Mouse (Mus musculus) neural tube, embryonic 14.5 days (tissue): ENCODE measurements around the gene Nrg3. TPM values are rescaled to one million over a fixed set of nuclear protein-coding genes. Genes with fewer than 3 reads are reported as not detected.
A peak's percentile ranks its signal among the peaks of the same experiment; 100 is the strongest.

Experiments
- ATAC-seq: fragments of 200-750 bp; cut with Nextera tagmentation; 2 replicates; pipeline ENCODE4 v1.8.0; 2017; ENCODE audit warnings: low read depth, mild to moderate bottlenecking, moderate TSS enrichment, moderate library complexity
- H3K27ac ChIP-seq: fragments of 300-500 bp; sonication (generic); 2 replicates; pipeline ENCODE4 v1.5.1; 2014; ENCODE audit warnings: low read depth, mild to moderate bottlenecking, control low read depth, low read length, moderate library complexity, mixed read lengths
- H3K27me3 ChIP-seq: fragments of 300-500 bp; sonication (generic); 2 replicates; pipeline ENCODE4 v1.6.1; 2014; ENCODE audit warnings: low read length; ENCODE audit not compliant: control insufficient read depth, insufficient read depth
- H3K36me3 ChIP-seq: fragments of 300-500 bp; sonication (generic); 2 replicates; pipeline ENCODE4 v1.6.1; 2014; ENCODE audit warnings: low read length, mixed read lengths; ENCODE audit not compliant: control insufficient read depth, insufficient read depth
- H3K4me1 ChIP-seq: fragments of 300-500 bp; sonication (generic); 2 replicates; pipeline ENCODE4 v1.6.1; 2014; ENCODE audit warnings: low read length; ENCODE audit not compliant: control insufficient read depth, insufficient read depth
- H3K4me2 ChIP-seq: fragments of 300-500 bp; sonication (generic); 2 replicates; pipeline ENCODE4 v1.6.1; 2014; ENCODE audit warnings: mild to moderate bottlenecking, low read depth, low read length, control low read depth
- H3K4me3 ChIP-seq: fragments of 300-500 bp; sonication (generic); 2 replicates; pipeline ENCODE4 v1.5.1; 2014; ENCODE audit warnings: low read depth, low read length, control low read depth, mixed read lengths
- H3K9ac ChIP-seq: fragments of 300-500 bp; sonication (generic); replicated peaks from 2 replicates; pipeline ENCODE4 v1.6.1; 2014; ENCODE audit warnings: low read depth, mild to moderate bottlenecking, control low read depth, low read length, mixed read lengths
- H3K9me3 ChIP-seq: fragments of 300-500 bp; sonication (generic); 2 replicates; pipeline ENCODE4 v1.6.1; 2016; ENCODE audit warnings: low read length; ENCODE audit not compliant: control insufficient read depth
- WGBS: fragments of 180-500 bp; shearing (Covaris S2); extraction: QIAGEN DNeasy Blood & Tissue Kit; methylation state at CpG from one replicate; pipeline ENCODE4 v1.1.7; 2014; 5-methylcytosine and 5-hydroxymethylcytosine counted together
- polyA plus RNA-seq: library from polyadenylated mRNA; unstranded; fragments of >200 nt; fragmentation: Nextera tagmentation; extraction: Ambion mirVana; gene quantifications from 2 replicates; pipeline ENCODE4 v1.2.1, GENCODE M21; 2014

Gene Nrg3
- polyA plus RNA-seq, 1 experiment from 2014 or later = 20.8 TPM

DNA sequence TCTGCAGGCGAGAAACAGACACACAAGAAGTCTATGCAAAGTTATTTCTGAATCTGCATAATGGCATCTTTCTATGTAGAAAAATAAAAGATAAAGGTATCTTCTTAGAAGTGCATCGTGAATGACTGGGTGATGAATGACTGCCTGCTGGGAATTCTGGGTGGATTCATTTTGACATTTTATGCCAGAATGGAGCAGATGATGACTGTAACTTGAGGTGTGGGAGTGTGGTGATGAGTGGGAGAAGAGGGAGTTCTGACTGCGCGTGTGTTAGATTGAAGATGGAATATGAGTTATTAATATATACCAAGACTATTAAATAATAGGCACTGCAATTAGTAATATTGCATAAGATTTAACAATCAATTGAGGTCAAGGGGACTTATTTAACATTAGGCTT, 208.5 kb downstream of the Nrg3 start:
- no peak overlapping the region for H3K9ac ChIP-seq
- no peaks in the 10 kb centered on the region for H3K36me3 ChIP-seq
- 93% methylated on average over 4 of the region's 4 CpGs for WGBS
- H3K4me2 ChIP-seq = no peak overlapping the region
- no peak overlapping the region for H3K27ac ChIP-seq
- no peak for ATAC-seq
- H3K4me3 ChIP-seq = no peak overlapping the region
- no peaks in the 10 kb centered on the region for H3K27me3 ChIP-seq
- no peaks in the 10 kb centered on the region for H3K9me3 ChIP-seq
- H3K4me1 ChIP-seq = no peaks in the 10 kb centered on the region

DNA sequence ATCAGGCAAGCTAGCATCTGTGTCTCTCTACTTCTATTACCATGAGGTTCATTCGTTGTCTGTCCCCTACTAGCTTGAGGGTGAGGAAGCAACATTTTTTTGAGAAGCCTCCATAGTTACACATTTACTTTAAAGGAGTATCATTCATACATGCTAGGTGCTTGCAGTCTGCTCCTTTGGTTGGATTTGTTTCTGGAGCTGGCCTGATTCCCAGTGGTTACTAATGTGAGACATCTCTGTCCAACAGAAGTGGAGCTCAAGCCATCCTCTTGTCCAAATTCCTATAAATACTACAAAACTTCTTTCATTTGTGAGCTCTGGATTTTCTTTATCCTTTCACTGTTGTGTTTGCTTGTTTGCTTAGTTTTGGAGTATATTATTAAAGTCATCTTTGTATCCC, 211.9 kb downstream of the Nrg3 start:
- Histone ChIP-seq H3K9ac (no peak overlapping the region), H3K27me3 (no peaks in the 10 kb centered on the region), H3K27ac (no peak overlapping the region), H3K36me3 (no peaks in the 10 kb centered on the region), H3K4me3 (no peak overlapping the region), H3K4me1 (no peaks in the 10 kb centered on the region), H3K4me2 (no peak overlapping the region), H3K9me3 (no peaks in the 10 kb centered on the region)
- no peak for ATAC-seq
- 92% methylated on average over 1 of the region's 1 CpGs for WGBS

DNA sequence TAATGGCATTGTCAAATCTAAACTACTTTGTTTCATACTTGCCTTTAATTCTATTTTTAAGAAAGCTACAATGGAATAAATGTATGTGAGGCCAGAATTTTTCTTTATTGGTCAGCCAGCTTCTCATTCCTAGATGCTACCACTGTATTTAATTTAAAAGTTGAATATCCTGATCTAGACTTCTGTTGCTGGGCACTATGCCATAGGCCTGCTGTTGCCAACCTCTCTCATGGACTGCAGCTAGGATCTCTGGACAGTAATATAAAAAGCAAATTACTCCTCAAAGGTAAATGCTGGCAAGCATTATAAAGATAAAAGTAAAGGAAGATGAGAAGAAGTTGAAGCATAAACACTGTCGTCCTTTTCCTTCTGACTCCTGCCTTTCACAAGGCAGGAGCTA, 217.5 kb downstream of the Nrg3 start:
- no peak overlapping the region for H3K9ac ChIP-seq
- WGBS = 74% methylated on average over 1 of the region's 1 CpGs

DNA sequence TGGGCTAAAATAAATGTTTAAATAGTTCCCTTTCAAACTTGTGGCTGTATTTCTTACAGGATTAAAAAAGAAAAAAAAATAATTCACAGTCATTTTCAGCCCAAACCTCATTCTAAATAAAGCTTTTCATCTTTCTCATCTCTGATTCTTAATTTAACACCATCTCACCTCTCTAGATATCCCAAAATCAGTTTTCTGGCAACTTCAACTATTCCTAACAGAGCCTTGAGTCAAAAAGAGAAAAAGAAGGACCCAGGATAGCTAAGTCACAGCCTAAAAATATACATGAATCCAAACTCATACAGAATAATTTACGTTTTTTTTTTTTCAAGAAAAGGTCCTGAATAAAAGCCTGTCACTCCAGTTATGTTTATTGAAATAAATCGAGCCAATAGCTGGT, 232.6 kb downstream of the Nrg3 start:
- WGBS = 69% methylated on average over 2 of the region's 2 CpGs
- H3K9ac ChIP-seq = no peak overlapping the region
- no peak for ATAC-seq
- H3K27me3 ChIP-seq = no peaks in the 10 kb centered on the region
- no peaks in the 10 kb centered on the region for H3K9me3 ChIP-seq
- H3K36me3 ChIP-seq = no peaks in the 10 kb centered on the region
- no peak overlapping the region for H3K27ac ChIP-seq
- H3K4me1 ChIP-seq = no peaks in the 10 kb centered on the region
- H3K4me2 ChIP-seq = no peak overlapping the region
- no peak overlapping the region for H3K4me3 ChIP-seq

More for the DNA sequence above, 217.5 kb downstream of the Nrg3 start:
- ATAC-seq = no peak
- Histone ChIP-seq H3K27me3 (no peaks in the 10 kb centered on the region), H3K4me3 (no peak overlapping the region), H3K9me3 (no peaks in the 10 kb centered on the region), H3K4me1 (no peaks in the 10 kb centered on the region), H3K4me2 (no peak overlapping the region), H3K27ac (no peak overlapping the region), H3K36me3 (no peaks in the 10 kb centered on the region)

DNA sequence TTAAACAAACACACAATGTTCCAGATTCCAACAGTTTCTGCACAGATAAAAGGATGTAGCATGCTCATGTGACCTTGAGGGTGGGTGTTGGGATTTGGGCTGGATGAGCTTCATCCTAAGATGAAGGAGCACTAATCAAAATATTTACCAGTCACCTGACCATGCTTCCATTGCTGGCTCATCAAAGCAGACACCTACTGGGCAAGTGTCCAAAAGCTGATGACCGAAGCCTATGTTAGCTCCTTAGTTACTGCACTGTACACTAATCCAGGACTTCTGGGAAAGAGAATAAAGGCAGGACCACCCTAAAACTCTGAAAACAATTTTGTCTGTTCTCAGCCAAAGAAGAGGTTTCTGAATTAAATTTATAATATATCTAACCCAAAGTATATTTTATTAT, 261.4 kb downstream of the Nrg3 start:
- H3K9ac ChIP-seq = no peak overlapping the region
- no peaks in the 10 kb centered on the region for H3K36me3 ChIP-seq
- no peak for ATAC-seq
- no peak overlapping the region for H3K4me3 ChIP-seq
- 73% methylated on average over 1 of the region's 1 CpGs for WGBS
- no peaks in the 10 kb centered on the region for H3K9me3 ChIP-seq
- H3K4me1 ChIP-seq = no peaks in the 10 kb centered on the region
- H3K27ac ChIP-seq = no peak overlapping the region
- no peak overlapping the region for H3K4me2 ChIP-seq
- H3K27me3 ChIP-seq = no peaks in the 10 kb centered on the region

DNA sequence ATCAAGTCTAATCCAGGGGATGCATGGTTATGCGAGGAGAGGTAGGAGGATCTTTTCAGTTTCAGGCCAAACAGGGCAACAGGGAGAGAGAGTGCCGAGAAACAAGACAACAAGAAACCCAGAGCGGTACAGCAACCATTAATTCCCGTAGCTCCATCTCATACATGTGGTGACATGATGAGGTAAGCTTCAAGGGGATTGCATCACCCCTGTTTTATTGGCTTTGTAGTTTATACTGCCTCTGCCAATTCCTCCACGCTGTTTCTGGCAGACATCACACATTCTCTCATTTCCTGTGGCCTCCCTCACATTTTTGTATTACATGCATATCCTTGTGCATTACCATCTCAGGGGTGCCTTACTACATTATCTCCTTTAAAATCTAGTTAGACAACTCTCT, 280.9 kb downstream of the Nrg3 start:
- H3K4me2 ChIP-seq = no peak overlapping the region
- H3K9ac ChIP-seq = no peak overlapping the region
- no peak overlapping the region for H3K4me3 ChIP-seq
- H3K36me3 ChIP-seq = no peaks in the 10 kb centered on the region
- 86% methylated on average over 5 of the region's 5 CpGs for whole genome bisulfite sequencing
- no peaks in the 10 kb centered on the region for H3K27me3 ChIP-seq
- H3K9me3 ChIP-seq = no peaks in the 10 kb centered on the region
- no peak for ATAC-seq
- no peaks in the 10 kb centered on the region for H3K4me1 ChIP-seq
- H3K27ac ChIP-seq = no peak overlapping the region

DNA sequence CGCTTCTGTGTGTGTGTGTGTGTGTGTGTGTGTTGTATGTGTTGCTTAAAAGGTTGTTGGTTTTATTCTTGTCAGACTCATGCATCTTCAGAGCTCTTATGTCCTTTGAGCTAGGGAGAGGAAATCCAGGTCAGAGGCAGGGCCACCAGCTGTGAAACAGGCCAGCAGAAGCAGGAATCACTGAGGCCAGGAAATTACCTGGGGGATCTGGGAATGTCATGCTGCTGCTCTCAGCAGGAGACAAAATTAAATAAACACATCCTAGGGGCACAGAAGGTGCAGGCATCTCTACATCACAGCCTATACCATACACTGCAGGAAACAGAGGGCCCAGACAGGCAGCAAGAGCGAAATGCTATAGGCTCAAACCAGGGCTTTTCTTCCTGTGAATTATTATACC, 299.2 kb downstream of the Nrg3 start:
- Histone ChIP-seq H3K9me3 (no peaks in the 10 kb centered on the region), H3K9ac (no peak overlapping the region), H3K36me3 (no peaks in the 10 kb centered on the region), H3K27ac (peak overlapping the region; percentile 22; the same call in 1 of the 2 replicates), H3K4me2 (no peak overlapping the region), H3K27me3 (no peaks in the 10 kb centered on the region), H3K4me1 (0 out of 2 replicates have a peak, but pooled peaks cover 3% of the 10 kb centered on the region), H3K4me3 (no peak overlapping the region)
- ATAC-seq = peak; percentile 58; the same call in 1 of the 2 replicates
- 63% methylated on average over 2 of the region's 2 CpGs for WGBS

DNA sequence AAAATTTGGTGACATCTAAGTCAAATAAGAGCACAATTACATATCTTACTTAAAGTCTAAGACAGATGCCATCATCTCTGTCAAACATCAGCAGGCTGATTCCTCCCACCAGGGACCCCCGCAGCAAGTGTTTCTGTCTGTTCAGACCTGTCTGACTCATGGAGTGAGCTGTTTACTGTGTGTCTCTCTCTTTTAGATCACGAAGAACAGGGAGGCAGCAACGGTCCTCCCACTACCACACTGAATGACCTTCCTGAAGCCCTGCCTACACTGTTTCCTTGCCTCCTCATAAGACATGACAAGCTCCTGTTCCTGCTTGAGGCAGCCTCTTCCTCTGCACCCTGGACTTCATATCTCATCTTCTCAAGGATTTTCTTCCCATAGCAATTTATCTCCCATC, 312.7 kb downstream of the Nrg3 start:
- WGBS = 79% methylated on average over 3 of the region's 3 CpGs

DNA sequence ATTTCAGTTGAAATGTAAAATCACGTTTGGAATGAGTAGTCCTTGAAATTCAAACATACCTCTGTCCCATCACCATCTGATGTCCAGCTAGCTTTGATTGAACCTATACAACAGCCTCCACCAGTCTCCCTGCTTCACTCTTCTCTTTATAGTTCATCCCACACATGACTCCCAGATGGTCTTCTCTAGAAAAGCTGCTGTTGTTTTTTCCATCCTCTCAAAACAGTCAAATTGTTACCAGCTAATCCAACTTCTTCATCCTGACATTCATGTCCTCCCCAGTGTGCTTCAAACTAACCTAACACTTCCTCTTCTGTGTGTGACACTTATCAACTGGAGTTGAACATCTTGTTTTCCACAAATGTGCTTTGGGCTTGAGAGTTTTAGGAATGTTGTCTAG, 317.4 kb downstream of the Nrg3 start:
- ATAC-seq = no peak
- Histone ChIP-seq H3K9ac (no peak overlapping the region), H3K4me1 (no peaks in the 10 kb centered on the region), H3K36me3 (no peaks in the 10 kb centered on the region), H3K4me3 (no peak overlapping the region), H3K9me3 (no peaks in the 10 kb centered on the region), H3K27me3 (no peaks in the 10 kb centered on the region), H3K4me2 (no peak overlapping the region), H3K27ac (no peak overlapping the region)
- 51% methylated on average over 1 of the region's 1 CpGs for WGBS

More for the DNA sequence above, 312.7 kb downstream of the Nrg3 start:
- no peaks in the 10 kb centered on the region for H3K9me3 ChIP-seq
- no peaks in the 10 kb centered on the region for H3K36me3 ChIP-seq
- no peaks in the 10 kb centered on the region for H3K4me1 ChIP-seq
- no peaks in the 10 kb centered on the region for H3K27me3 ChIP-seq
- no peak overlapping the region for H3K4me3 ChIP-seq
- no peak overlapping the region for H3K9ac ChIP-seq
- ATAC-seq = no peak
- no peak overlapping the region for H3K4me2 ChIP-seq
- no peak overlapping the region for H3K27ac ChIP-seq

GRCm38 (mm10) chr14:39129766-39130165, 343.1 kb downstream of the Nrg3 start:
- Histone ChIP-seq H3K27ac (no peak overlapping the region), H3K9me3 (no peaks in the 10 kb centered on the region), H3K27me3 (no peaks in the 10 kb centered on the region), H3K4me2 (no peak overlapping the region), H3K4me1 (no peaks in the 10 kb centered on the region), H3K9ac (no peak overlapping the region), H3K4me3 (no peak overlapping the region), H3K36me3 (no peaks in the 10 kb centered on the region)
- WGBS = 94% methylated on average over 2 of the region's 2 CpGs
- ATAC-seq = no peak
